Mouse (Mus musculus) kidney, adult 2 months (tissue): ENCODE results near the gene Tmtc1.

Experiments used
- CTCF ChIP-seq: fragments of 200-500 bp; conservative IDR thresholded peaks from 2 replicates; pipeline ENCODE4 v1.5.1; 2011; ENCODE audit warnings: low read depth, mild to moderate bottlenecking, control low read depth, low read length, moderate library complexity, mixed read lengths; ENCODE audit not compliant: insufficient read depth, insufficient read length
- POLR2A ChIP-seq: fragments of 200-500 bp; IDR thresholded peaks from one replicate; pipeline ENCODE4 v1.6.1; 2011; ENCODE audit warnings: low read depth, low read length, control low read depth

DNA sequence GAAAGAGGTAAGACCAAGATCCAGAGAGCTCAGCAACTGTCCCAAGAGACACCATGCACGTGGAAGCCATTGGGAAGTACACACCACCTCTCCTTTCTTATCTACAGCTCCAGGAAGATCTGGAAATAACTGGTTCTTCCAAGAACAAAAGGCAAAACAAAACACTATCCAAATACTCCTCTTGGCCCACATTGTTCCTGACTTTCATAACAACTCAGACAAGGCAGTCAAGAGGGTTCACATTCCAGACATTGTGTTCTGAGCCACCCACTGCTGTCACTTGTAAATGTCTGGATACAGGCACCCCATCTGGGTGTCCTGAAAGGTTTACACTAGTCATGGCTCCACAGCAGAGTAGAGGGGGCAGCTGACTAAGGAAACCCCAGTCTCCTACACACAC is 39.7 kb downstream of the Tmtc1 start:
- TF ChIP-seq CTCF (no peak), POLR2A (no peak)
